Mouse (Mus musculus) skeletal muscle tissue, adult 2 months (tissue): Measurements from ENCODE around the gene Hoxa11.
A peak's percentile ranks its signal among the peaks of the same experiment; 100 is the strongest.

ENCODE experiments used
- DNase-seq: peaks from one replicate; pipeline ENCODE4 v3.0.0-alpha.2; 2012; ENCODE audit warnings: low read depth, low spot score

Gene Hoxa11

DNA sequence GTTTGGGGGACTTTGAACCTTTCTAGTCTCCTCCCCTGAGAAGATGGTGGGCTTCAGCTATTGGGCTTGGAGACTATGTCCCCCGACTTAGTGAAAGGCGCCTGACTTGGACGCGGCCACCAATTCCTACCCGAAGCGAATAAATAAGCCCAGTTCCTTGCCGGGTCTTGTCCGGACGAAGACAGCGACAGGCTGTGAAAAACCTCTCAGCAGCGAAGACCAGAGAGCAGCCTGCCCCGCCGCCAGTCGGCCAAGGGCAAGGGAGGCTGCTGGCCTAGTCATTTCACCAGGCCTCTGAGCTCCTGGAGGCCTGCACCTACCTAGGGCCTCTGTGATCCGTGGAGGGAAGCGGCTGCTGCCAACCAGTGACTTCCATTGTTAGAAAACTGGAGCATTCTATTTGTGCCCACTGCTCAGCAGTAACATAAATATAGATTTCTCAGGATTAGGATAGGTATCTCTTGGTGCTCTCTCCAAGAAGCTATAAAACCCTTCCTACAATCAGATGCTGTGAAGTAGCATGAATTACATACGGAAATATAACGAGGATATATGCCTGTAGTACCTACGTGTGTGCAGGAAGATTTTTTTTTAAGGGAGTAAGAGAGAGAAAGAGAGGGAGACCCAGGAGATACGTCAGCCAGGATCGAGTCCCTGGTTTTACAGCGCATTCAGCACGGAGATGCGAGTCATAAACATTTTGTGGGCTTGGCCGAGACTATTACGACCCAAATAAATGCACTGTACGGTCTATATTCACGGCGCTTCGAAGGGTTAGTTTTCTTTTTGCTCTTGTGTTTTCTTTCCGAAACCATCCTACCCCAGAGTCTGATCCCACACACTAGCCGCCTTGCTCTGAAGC, 25.4 kb downstream of the Hoxa11 start:
- no peak for DNase-seq

DNA sequence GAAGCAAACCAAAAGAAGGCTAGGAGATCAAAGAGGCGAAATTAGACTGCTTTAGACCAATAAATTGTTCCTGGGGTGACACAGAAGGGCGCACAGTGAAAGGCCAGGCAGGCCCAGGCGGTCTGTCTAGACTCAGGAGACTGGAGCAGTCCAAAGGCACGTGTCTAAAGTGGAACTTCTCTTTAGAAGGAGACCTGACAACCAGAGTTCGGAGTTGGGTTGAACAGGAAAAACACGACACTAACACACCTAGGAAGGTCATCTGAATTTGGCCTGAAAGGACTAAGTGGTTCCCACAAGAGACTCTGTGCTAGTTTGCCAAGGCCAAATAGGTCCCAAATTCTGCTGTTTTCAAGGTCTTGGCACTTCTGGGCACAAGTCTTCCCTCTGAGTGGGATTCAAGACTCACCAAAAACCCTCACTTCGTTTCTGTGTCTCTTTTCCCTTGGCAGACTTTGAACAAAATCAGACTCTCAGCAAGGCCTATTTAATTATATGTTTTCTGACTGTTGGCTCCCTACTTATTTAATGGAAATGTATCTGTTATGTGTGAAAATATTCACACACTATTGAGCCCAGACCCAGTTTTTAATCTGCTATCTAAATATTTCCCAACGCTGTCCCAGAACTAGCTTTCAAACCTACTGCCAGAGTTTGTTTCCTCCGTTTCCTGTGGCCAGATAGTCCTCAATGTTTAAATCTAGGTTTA, 26.2 kb downstream of the Hoxa11 start:
- no peak for DNase-seq

DNA sequence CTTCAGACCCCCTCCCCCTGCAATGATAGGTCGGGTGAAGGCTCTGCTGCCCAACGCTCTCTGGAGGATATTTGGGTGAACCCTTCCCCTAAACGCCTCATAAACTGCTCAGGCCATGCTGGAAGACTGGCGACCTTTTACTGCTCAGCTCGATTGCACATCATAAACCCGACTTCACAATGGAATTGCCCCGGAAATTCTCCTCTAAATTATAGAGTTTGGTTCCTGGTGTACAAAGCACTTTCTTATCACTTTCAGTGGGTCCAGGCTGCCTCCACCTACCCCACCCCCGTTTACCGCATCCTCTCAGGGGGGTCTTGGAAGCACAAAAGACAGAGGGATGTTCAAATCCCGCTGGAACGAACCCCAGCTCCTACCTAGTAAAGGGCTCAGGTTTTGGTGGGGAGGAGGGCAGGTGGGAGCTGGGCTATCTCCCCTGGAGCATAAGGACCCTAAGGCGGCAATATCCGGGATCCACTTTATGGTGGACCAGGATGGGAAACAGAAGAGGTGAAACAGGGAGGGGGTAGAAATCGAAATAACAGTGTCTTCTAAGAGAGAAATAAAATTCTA, 26.9 kb downstream of the Hoxa11 start:
- DNase-seq: no peak

DNA sequence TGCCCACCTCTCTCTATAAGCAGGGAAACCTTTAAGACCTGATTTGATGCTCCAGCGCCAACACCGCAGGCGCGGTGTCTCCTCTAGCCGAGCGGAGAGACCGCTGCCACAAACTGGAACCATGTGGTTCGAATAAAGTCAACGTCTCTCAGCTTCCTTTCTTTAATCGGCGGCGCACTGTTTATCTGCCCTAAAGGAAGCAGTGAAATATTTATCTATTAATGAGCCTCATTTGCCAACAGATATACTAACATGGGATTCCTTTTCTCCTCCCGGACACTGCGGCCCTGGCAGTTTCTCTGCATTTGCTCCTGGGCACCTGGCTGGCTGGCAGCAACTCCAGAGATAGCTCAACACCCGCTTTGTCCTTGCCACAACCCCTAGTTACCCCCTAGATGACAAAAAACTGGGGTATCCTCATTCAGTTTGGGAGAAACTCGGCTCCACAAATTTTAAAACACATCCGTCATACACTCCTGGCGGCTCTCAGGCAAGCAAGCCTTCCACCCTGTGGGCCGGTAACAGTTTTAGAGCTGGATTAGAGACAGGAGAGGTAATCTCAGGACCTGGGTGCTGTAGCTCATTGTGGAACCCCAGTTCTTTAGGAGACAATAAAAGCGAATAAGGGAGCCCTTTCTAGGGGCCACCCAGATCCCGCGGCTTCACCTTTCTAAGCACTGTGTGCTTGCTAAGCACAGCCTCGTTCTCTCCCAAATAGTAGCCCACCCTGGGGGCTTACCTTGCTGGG, 27.5 kb downstream of the Hoxa11 start:
- no peak for DNase-seq

- DNase-seq: peak; percentile 89
Observed at GRCm38 (mm10) chr6:52217459-52217768, 28.2 kb downstream of the Hoxa11 start.

DNA sequence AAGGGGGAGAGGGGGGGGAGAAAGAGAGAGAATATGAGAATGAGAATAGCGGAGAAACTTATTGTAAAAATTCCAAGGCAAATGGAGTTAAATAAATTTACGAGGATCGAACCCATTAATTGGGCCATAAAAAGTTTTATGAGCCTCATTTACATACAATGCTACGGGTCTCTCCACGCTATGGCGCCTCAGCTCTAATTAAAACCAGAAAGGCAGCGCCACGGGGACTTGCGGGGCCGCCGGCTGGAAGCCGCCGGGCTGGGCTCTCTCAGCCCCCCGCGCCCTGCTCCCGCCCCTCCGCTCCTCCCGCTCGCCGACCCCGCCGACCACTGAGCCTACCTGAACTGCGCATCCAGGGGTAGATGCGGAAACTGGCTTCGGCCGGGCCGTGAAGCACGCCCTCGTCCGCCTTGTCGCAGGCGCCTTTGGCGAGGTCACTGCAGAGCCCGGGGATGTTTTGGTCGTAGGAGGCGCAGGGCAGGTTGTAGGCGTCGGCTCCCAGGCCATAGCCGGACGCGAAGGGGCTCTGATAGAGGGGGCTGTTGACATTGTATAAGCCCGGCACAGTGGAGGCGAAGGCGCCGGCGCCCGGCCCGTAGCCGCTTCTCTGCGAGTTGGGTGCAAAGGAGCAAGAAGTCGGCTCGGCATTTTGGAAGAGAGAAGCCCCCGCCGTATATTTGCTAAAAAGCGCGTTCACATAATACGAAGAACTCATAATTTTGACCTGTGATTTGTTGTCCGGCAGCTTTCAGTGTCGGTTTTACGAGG, 28.7 kb downstream of the Hoxa11 start:
- DNase-seq: no peak

DNA sequence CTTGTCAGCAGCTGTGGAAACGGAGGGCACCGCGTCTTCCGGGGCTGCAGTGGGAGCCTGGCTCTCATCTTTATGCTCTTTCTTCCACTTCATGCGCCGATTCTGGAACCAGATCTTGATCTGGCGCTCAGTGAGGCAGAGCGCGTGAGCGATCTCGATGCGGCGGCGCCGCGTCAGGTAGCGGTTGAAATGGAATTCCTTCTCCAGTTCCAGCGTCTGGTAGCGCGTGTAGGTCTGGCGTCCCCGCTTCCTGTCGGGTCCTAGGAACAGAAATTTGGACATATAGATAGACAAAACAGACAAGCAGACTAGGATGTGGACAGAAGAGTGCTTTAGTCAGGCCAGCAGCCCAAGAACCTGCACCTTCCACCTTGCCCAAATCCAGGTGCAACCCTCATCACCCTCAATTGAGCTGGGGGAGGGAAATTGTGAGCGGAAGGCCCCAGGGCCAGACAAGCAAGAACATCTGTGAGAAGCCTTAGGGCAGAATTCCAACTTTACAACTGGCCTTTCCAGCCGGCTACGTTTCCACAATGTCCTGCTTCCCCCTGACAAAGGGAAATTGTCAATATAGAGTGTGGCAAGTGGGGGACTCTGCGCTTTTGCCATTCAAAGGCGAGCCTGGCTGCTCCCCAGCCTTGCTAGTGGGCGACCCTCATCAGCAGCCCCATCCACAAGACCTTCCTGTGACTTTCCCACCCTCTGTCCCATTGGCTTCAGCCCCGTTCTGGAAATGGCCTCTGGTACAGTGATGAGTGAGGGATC, 29.7 kb downstream of the Hoxa11 start:
- no peak for DNase-seq

- no peak for DNase-seq
Observed at GRCm38 (mm10) chr6:52215070-52215469, 30.5 kb downstream of the Hoxa11 start.

DNA sequence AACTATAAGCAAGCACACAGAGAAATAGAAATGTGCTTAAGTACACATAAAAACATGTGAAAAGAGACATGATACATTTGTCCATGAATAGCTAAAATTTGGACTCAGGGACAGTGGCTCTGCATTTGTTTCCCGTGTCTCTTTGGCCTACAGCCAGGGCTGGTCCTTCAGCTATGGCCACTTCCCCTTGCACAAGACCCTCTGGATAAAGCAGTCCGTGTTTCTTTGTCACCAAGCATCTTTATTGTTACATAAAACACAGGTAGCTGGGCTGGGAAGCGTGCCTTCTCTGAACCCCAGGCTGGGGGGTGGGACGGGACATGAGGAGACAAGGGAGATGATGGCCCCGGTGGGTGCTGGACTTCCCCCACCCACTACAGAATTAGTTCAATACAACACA, 31.3 kb downstream of the Hoxa11 start:
- DNase-seq: no peak

- DNase-seq: peak; percentile 82
Observed at GRCm38 (mm10) chr6:52213119-52213986, 32.3 kb downstream of the Hoxa11 start, which contains the start of the genes Hoxa3 and Gm28308. Gene Hoxa3, minus strand, starts transcription at chr6:52213336. Gene Gm28308, minus strand, starts transcription at chr6:52213339.

GRCm38 (mm10) chr6:52212556-52213118, 33.0 kb downstream of the Hoxa11 start:
- no peak for DNase-seq

- no peak for DNase-seq
Observed at GRCm38 (mm10) chr6:52211961-52212360, 33.6 kb downstream of the Hoxa11 start.

GRCm38 (mm10) chr6:52211170-52211935, 34.3 kb downstream of the Hoxa11 start:
- peak; percentile 77 for DNase-seq

GRCm38 (mm10) chr6:52209685-52210046, 35.9 kb downstream of the Hoxa11 start:
- DNase-seq: no peak

DNA sequence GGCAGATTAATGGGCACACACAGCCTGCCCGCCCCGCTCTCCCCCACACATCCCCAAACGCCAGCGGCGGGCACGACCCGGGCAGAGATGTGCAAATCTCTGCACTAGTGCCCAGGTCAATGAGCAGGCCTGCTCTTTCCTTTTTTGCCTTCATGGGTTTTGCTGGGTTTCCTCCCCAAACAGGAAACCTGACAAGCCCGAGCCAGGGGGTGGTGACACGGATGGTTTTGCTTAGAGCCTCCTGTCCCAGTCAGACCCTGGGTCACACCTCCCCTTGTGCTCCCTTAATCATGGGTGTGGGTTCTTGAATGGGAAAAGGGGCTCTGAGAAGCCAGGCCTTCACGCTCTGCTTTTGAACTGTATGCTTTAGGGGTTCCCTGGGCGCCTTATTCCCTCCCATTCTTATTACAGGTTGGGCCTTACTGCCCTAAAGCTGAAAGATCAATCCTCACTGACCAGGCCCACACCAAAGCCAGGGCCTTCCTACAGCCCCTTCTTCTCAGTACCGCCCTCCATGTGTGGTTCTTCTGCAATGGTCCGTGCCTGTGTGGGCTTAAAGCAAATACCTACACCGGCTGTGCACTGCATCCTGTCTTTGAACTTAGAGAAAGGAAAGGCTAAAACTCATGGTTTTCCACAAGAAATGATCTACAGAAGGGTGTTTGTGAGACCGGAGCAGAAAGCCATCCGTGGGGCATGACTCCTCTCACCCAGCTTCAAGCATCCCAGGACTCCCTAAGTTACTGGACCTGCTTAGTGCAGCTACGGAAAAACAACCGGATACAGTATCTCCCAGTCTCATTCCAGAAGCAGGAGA, 36.5 kb downstream of the Hoxa11 start:
- DNase-seq: no peak

DNA sequence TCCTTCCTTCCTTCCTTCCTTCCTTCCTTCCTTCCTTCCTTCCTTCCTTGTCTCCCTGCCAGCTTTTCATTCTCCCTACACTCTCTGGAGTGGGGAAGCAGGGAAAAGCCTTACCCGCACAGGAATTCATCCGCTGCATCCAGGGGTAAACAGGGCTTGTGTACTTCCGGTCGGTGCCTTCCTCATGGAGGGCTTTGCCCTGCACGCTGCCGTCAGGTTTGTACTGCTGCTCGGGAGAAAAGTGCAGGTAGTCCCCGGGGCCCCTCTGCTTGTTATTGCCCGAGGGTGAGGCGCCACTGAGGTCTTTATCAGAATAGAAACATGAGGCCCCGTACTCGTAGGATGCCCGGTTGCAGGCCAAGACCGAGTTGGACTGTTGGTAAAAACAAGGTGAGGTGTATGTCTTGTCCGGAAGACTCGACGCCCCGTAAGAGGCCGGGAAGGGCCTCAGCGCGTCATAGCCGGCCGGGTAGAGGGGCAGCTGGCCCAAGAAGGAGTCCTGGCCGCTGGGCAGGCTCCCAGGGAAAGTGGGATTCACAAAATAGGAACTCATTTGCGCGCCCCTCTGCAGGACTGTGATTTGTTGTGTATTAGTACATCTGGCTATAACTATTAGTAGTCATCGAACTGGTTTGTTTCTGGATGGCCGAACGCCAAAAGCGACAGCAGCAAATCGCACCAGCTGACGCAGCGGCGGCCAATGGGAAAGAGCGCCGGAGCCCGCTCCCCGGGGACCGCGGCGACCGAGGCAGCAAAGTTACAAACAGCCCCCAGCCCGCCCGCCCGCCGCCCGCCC, 37.3 kb downstream of the Hoxa11 start, which contains the start of gene Hoxa6:
Hoxa6 (minus strand) TSS at position 651 of the 796 bp plus-strand sequence.
- no peak for DNase-seq

GRCm38 (mm10) chr6:52207684-52207976, 38.0 kb downstream of the Hoxa11 start:
- no peak for DNase-seq
